Mouse (Mus musculus) left cerebral cortex, adult 9 months (tissue): Measurements from ENCODE around the gene Bckdha.

Experiments used
- DNase-seq, 2 experiments: peaks; one replicate each; pipeline ENCODE4 v3.0.0; 2022; ENCODE audit warnings: low spot score in 2 of 2

Gene Bckdha

GRCm38 (mm10) chr7:25611501-25611900, 47.3 kb downstream of the Bckdha start:
- no peak for DNase-seq

GRCm38 (mm10) chr7:25610056-25610455, 48.7 kb downstream of the Bckdha start:
- no peak for DNase-seq

- DNase-seq, result no peak
Observed at GRCm38 (mm10) chr7:25607196-25607595, 51.6 kb downstream of the Bckdha start.

DNA sequence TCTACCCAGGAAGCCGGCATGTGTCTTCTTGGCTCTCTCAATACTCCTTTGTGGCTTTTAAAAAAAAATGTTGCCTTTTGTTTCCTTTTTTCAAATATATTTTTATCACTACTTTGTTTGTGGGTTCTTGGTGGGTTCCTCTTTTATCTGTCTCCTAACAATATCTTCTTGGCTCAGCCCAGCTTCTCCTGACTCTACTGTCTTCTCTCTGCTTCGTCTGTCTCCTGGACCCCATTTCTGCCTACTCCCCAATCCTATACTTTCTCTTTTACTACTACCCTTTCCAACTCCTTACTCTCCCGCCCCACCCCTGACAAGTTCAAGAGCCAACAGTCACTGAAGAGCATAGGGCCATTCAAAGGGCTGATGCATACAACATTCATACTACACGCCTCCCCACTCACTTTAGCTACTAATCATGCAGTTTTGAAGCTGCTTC, 52.1 kb downstream of the Bckdha start:
- DNase-seq, result no peak

GRCm38 (mm10) chr7:25601346-25601745, 57.4 kb downstream of the Bckdha start:
- DNase-seq, result no peak

GRCm38 (mm10) chr7:25600666-25601065, 58.1 kb downstream of the Bckdha start:
- no peak for DNase-seq

DNA sequence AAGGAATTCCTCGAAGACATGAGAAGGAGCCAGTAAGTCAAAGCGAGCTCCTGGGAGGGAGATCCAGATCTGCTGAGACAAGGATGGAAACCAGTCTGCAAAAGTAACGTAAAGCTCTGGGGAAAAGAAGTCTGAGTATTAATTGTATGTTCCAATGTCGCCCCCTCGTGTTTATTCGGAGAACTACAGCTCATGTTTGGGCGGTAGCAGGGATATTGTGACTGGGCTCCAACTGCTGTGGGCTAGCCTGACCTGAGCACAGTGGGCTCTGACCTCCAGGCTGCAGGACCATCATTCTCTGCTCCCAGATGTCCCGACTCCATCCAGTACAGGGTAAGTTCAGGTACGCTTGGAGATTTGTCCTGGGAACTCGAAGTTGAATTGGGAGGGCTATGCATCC, 59.1 kb downstream of the Bckdha start:
- DNase-seq, result peak in 1 of 2 experiments; percentile 86

DNA sequence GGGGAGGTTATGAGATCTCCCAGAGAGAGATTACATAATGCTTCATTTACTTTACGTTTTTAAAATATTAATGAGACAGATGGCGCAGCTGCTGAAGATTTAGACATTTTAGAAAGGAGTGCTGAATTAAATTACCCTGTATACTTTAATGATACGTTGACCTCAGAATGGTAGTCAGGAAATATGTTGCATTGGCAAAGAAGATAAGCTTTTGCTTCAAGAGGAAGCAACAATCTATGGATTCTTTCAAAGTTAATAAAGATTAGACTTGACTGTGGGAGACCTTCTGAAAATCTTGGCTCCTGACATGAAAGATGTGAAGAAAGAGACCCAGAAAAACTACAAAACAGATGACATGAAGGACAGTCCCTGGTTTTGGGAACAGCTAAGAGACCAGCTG, 64.9 kb downstream of the Bckdha start:
- DNase-seq, result no peak

DNA sequence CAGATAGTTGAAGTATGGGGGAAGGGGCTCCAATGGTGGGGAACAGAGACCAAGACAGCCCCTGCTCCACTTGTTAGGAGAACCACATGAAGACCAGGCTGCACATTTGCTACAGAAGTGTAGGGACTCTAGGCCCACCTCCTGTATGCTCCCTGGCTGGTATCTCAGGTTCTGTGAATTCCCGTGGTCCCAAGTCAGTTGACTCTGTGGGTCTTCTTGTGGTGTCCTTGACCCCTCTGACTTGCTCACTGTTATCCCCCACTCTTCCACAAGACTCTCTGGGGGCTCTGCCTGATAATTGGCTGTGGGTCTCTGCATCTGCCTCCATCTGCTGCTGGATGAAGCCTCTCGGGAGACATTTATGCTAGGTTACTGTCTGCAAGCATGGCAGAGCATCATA, 67.6 kb downstream of the Bckdha start:
- no peak for DNase-seq

- no peak for DNase-seq
Observed at GRCm38 (mm10) chr7:25585351-25586204, 73.2 kb downstream of the Bckdha start.

DNA sequence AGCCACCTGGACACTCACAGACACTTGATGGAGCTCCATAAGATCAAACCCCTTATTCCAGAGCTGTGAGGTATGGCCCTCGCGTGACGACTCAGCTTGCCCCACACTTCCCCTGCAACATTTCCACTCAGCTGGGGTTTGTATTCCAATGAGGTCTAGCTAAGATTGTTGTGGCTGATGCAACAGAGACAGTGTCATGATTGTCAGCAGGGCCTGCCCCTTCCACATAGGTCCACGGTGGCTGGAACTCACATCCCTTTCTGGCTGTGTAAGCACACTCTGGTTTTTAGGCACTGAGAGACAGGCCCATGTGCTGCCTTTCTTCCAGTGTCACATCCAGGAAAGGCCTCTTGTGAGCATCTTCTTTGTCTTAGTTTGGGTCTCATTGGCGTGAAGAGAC, 74.1 kb downstream of the Bckdha start:
- DNase-seq, result no peak

- no peak for DNase-seq
Observed at GRCm38 (mm10) chr7:25582301-25582810, 76.4 kb downstream of the Bckdha start.
